Mouse (Mus musculus): Measurements from ENCODE around the gene Mrtfa.
A peak's percentile ranks its signal among the peaks of the same experiment; 100 is the strongest.
"Not testable (repeated sequence)": the region's sequence is repeated elsewhere in the genome, so short reads cannot be mapped to it uniquely, and the experiment has no call there.

Mrtfa gene

GRCm38 (mm10) chr15:81190630-81191178, at the start of gene Mrtfa:
TSS of gene Mrtfa (minus strand) at chr15:81190757.
- peak; percentile 99 for DNase-seq

GRCm38 (mm10) chr15:81239794-81240343, 49.3 kb upstream of the Mrtfa start:
- no peak for DNase-seq

GRCm38 (mm10) chr15:81239261-81239660, 48.7 kb upstream of the Mrtfa start:
- DNase-seq: peak; percentile 68

GRCm38 (mm10) chr15:81237471-81237870, 46.9 kb upstream of the Mrtfa start:
- no peak for DNase-seq

GRCm38 (mm10) chr15:81236062-81236461, 45.5 kb upstream of the Mrtfa start:
- peak; percentile 39 for DNase-seq

GRCm38 (mm10) chr15:81235086-81235920, 44.7 kb upstream of the Mrtfa start, which contains the start of gene Mchr1:
TSS of gene Mchr1 (plus strand) at chr15:81235499.
- peak; percentile 81 for DNase-seq

- no peak for DNase-seq
Observed at GRCm38 (mm10) chr15:81231325-81231724, 40.8 kb upstream of the Mrtfa start.

GRCm38 (mm10) chr15:81229791-81230190, 39.2 kb upstream of the Mrtfa start:
- DNase-seq: no peak

- DNase-seq: no peak
Observed at GRCm38 (mm10) chr15:81228258-81228657, 37.7 kb upstream of the Mrtfa start.

GRCm38 (mm10) chr15:81227275-81227674, 36.7 kb upstream of the Mrtfa start:
- DNase-seq: no peak

GRCm38 (mm10) chr15:81226796-81227195, 36.2 kb upstream of the Mrtfa start:
- DNase-seq: no peak

- no peak for DNase-seq
Observed at GRCm38 (mm10) chr15:81225732-81226131, 35.2 kb upstream of the Mrtfa start.

- DNase-seq: no peak
Observed at GRCm38 (mm10) chr15:81225016-81225415, 34.5 kb upstream of the Mrtfa start.

- DNase-seq: no peak
Observed at GRCm38 (mm10) chr15:81221446-81221845, 30.9 kb upstream of the Mrtfa start.

GRCm38 (mm10) chr15:81220051-81220450, 29.5 kb upstream of the Mrtfa start:
- not testable (repeated sequence) for DNase-seq

- no peak for DNase-seq
Observed at GRCm38 (mm10) chr15:81219054-81219453, 28.5 kb upstream of the Mrtfa start.

GRCm38 (mm10) chr15:81216906-81217653, 26.5 kb upstream of the Mrtfa start:
- DNase-seq: no peak

- DNase-seq: peak; percentile 69
Observed at GRCm38 (mm10) chr15:81212976-81213375, 22.4 kb upstream of the Mrtfa start.

- DNase-seq: no peak
Observed at GRCm38 (mm10) chr15:81210496-81210895, 19.9 kb upstream of the Mrtfa start.

GRCm38 (mm10) chr15:81202462-81202861, 11.9 kb upstream of the Mrtfa start:
- DNase-seq: no peak

GRCm38 (mm10) chr15:81199372-81199959, 8.9 kb upstream of the Mrtfa start:
- peak; percentile 91 for DNase-seq

- no peak for DNase-seq
Observed at GRCm38 (mm10) chr15:81198447-81198846, 7.9 kb upstream of the Mrtfa start.

GRCm38 (mm10) chr15:81197197-81197596, 6.6 kb upstream of the Mrtfa start:
- no peak for DNase-seq

Measured in embryo, embryonic 11 days (tissue).